Mouse (Mus musculus) forebrain, embryonic 11.5 days (tissue): ENCODE measurements at regions not wholly inside any gene's neighbourhood (a gene's known extent, or its start where the extent isn't known, plus 50 kb on each side); places are given as distances from the start of the nearest gene placed in this dataset.

Experiments used
- ATAC-seq: fragments of 200-750 bp; cut with Nextera tagmentation; replicated peaks from 2 replicates; pipeline ENCODE4 v1.8.0; 2017; ENCODE audit warnings: moderate TSS enrichment; ENCODE audit not compliant: low FRiP score
- DNase-seq: peaks from one replicate; pipeline ENCODE4 v3.0.0-alpha.2; 2017; ENCODE audit warnings: low spot score
- H3K27ac ChIP-seq: fragments of 300-500 bp; sonication (generic); 2 replicates; pipeline ENCODE4 v1.5.1; 2014; ENCODE audit warnings: low read depth, low read length
- H3K27me3 ChIP-seq: fragments of 300-500 bp; sonication (generic); 2 replicates; pipeline ENCODE4 v1.6.1; 2014; ENCODE audit warnings: mild to moderate bottlenecking, low read length, mixed read lengths; ENCODE audit not compliant: control insufficient read depth, insufficient read depth
- H3K36me3 ChIP-seq: fragments of 300-500 bp; sonication (generic); 2 replicates; pipeline ENCODE4 v1.6.1; 2014; ENCODE audit warnings: mild to moderate bottlenecking, low read length, moderate library complexity, mixed read lengths; ENCODE audit not compliant: control insufficient read depth, insufficient read depth
- H3K4me1 ChIP-seq: fragments of 300-500 bp; sonication (generic); replicated peaks from 2 replicates; pipeline ENCODE4 v1.6.1; 2014; ENCODE audit warnings: low read length, mixed read lengths; ENCODE audit not compliant: control insufficient read depth, insufficient read depth
- H3K4me2 ChIP-seq: fragments of 300-500 bp; sonication (generic); 2 replicates; pipeline ENCODE4 v1.6.1; 2014; ENCODE audit warnings: low read depth, mild to moderate bottlenecking, low read length, moderate library complexity, mixed read lengths; ENCODE audit not compliant: severe bottlenecking
- H3K4me3 ChIP-seq: fragments of 300-500 bp; sonication (generic); 2 replicates; pipeline ENCODE4 v1.5.1; 2014; ENCODE audit warnings: low read depth, low read length
- H3K9ac ChIP-seq: fragments of 300-500 bp; sonication (generic); 2 replicates; pipeline ENCODE4 v1.6.1; 2014; ENCODE audit warnings: low read length
- H3K9me3 ChIP-seq: fragments of 300-500 bp; sonication (generic); 2 replicates; pipeline ENCODE4 v1.6.1; 2016; ENCODE audit warnings: low read length, mixed read lengths; ENCODE audit not compliant: control insufficient read depth
- WGBS: fragments of 180-500 bp; shearing (Covaris S2); extraction: QIAGEN DNeasy Blood & Tissue Kit; methylation state at CpG from one replicate; pipeline ENCODE4 v1.1.7; 2014; 5-methylcytosine and 5-hydroxymethylcytosine counted together

- Histone ChIP-seq H3K27ac (no peak overlapping the region), H3K4me3 (no peak overlapping the region), H3K27me3 (no peaks in the 10 kb centered on the region), H3K36me3 (no peaks in the 10 kb centered on the region), H3K9me3 (no peaks in the 10 kb centered on the region), H3K9ac (no peak overlapping the region), H3K4me1 (no peaks in the 10 kb centered on the region), H3K4me2 (no peak overlapping the region)
- WGBS = 81% methylated on average over 1 of the region's 1 CpGs
- ATAC-seq (no peak), DNase-seq (no peak)
Observed at GRCm38 (mm10) chr1:166787945-166788344, 106.3 kb upstream of the Fmo9 start.

- DNase-seq = no peak
Observed at GRCm38 (mm10) chr1:166788824-166789399, 107.3 kb upstream of the Fmo9 start.

GRCm38 (mm10) chr1:166793052-166793716 is 111.5 kb upstream of the Fmo9 start:
- no peaks in the 10 kb centered on the region for H3K27me3 ChIP-seq
- 85% methylated on average over 6 of the region's 6 CpGs for WGBS
- no peak overlapping the region for H3K4me3 ChIP-seq
- no peak overlapping the region for H3K27ac ChIP-seq
- H3K9ac ChIP-seq = no peak overlapping the region
- H3K9me3 ChIP-seq = no peaks in the 10 kb centered on the region
- no peak overlapping the region for H3K4me2 ChIP-seq
- H3K4me1 ChIP-seq = no peaks in the 10 kb centered on the region
- no peak for ATAC-seq
- DNase-seq = no peak
- H3K36me3 ChIP-seq = no peaks in the 10 kb centered on the region

More at GRCm38 (mm10) chr1:166788824-166789399, 107.3 kb upstream of the Fmo9 start:
- Histone ChIP-seq H3K9me3 (no peaks in the 10 kb centered on the region), H3K27me3 (no peaks in the 10 kb centered on the region), H3K9ac (no peak overlapping the region), H3K4me3 (no peak overlapping the region), H3K4me1 (no peaks in the 10 kb centered on the region), H3K36me3 (no peaks in the 10 kb centered on the region), H3K27ac (peak overlapping the region; percentile 14; the same call in 1 of the 2 replicates), H3K4me2 (no peak overlapping the region)
- ATAC-seq = peak; percentile 44
- 18% methylated on average over 1 of the region's 1 CpGs for WGBS

- H3K9me3 ChIP-seq = no peaks in the 10 kb centered on the region
- H3K9ac ChIP-seq = no peak overlapping the region
- no peaks in the 10 kb centered on the region for H3K4me1 ChIP-seq
- H3K27me3 ChIP-seq = no peaks in the 10 kb centered on the region
- no peak overlapping the region for H3K4me3 ChIP-seq
- no peaks in the 10 kb centered on the region for H3K36me3 ChIP-seq
- no peak overlapping the region for H3K27ac ChIP-seq
- no peak for DNase-seq
- 95% methylated on average over 1 of the region's 1 CpGs for WGBS
- no peak overlapping the region for H3K4me2 ChIP-seq
- no peak for ATAC-seq
Observed at GRCm38 (mm10) chr1:166793717-166794081, 112.1 kb upstream of the Fmo9 start.

GRCm38 (mm10) chr1:166794622-166795244 is 113.1 kb upstream of the Fmo9 start:
- Histone ChIP-seq H3K27me3 (no peaks in the 10 kb centered on the region), H3K9ac (no peak overlapping the region), H3K4me2 (no peak overlapping the region), H3K4me3 (no peak overlapping the region), H3K9me3 (no peaks in the 10 kb centered on the region), H3K36me3 (no peaks in the 10 kb centered on the region), H3K4me1 (no peaks in the 10 kb centered on the region), H3K27ac (no peak overlapping the region)
- 67% methylated on average over 14 of the region's 14 CpGs for WGBS
- DNase-seq (no peak), ATAC-seq (no peak)

- Histone ChIP-seq H3K9me3 (no peaks in the 10 kb centered on the region), H3K27ac (no peak overlapping the region), H3K36me3 (no peaks in the 10 kb centered on the region), H3K27me3 (no peaks in the 10 kb centered on the region), H3K9ac (no peak overlapping the region), H3K4me2 (no peak overlapping the region), H3K4me3 (no peak overlapping the region), H3K4me1 (no peaks in the 10 kb centered on the region)
- WGBS = 89% methylated on average over 4 of the region's 4 CpGs
- ATAC-seq (no peak), DNase-seq (no peak)
Observed at GRCm38 (mm10) chr1:166795613-166796012, 114.0 kb upstream of the Fmo9 start.

GRCm38 (mm10) chr1:166796362-166796925 is 114.8 kb upstream of the Fmo9 start:
- Histone ChIP-seq H3K27ac (no peak overlapping the region), H3K4me1 (no peaks in the 10 kb centered on the region), H3K9me3 (no peaks in the 10 kb centered on the region), H3K9ac (no peak overlapping the region), H3K4me3 (no peak overlapping the region), H3K4me2 (no peak overlapping the region), H3K36me3 (no peaks in the 10 kb centered on the region), H3K27me3 (no peaks in the 10 kb centered on the region)
- no peak for ATAC-seq
- WGBS = 79% methylated on average over 6 of the region's 6 CpGs
- DNase-seq = no peak

- DNase-seq (no peak), ATAC-seq (no peak)
- no peak overlapping the region for H3K4me2 ChIP-seq
- H3K27ac ChIP-seq = no peak overlapping the region
- no peak overlapping the region for H3K9ac ChIP-seq
- H3K9me3 ChIP-seq = no peaks in the 10 kb centered on the region
- no peak overlapping the region for H3K4me3 ChIP-seq
- H3K4me1 ChIP-seq = no peaks in the 10 kb centered on the region
- no peaks in the 10 kb centered on the region for H3K36me3 ChIP-seq
- 80% methylated on average over 4 of the region's 4 CpGs for WGBS
- no peaks in the 10 kb centered on the region for H3K27me3 ChIP-seq
Observed at GRCm38 (mm10) chr1:166796931-166797330, 115.3 kb upstream of the Fmo9 start.
